Mouse (Mus musculus) ES-E14 (cell line): ENCODE data around the gene Ackr4.

Experiments
- CHD2 ChIP-seq: IDR thresholded peaks from 2 replicates; pipeline ENCODE4 v1.6.1; 2014; ENCODE audit warnings: mild to moderate bottlenecking, low read depth, low read length, inconsistent platforms
- ZNF384 ChIP-seq: IDR thresholded peaks from 2 replicates; pipeline ENCODE4 v1.6.1; 2012; ENCODE audit warnings: low read depth, low read length, inconsistent platforms

GRCm38 (mm10) chr9:104104986-104105385 lies 21.7 kb downstream of the Ackr4 start:
- TF ChIP-seq ZNF384 (no peak), CHD2 (no peak)
